Mouse (Mus musculus): Measurements from ENCODE around the gene Arhgef39.
"Not testable (repeated sequence)": the region's sequence is repeated elsewhere in the genome, so short reads cannot be mapped to it uniquely, and the experiment has no call there.

Gene Arhgef39

DNA sequence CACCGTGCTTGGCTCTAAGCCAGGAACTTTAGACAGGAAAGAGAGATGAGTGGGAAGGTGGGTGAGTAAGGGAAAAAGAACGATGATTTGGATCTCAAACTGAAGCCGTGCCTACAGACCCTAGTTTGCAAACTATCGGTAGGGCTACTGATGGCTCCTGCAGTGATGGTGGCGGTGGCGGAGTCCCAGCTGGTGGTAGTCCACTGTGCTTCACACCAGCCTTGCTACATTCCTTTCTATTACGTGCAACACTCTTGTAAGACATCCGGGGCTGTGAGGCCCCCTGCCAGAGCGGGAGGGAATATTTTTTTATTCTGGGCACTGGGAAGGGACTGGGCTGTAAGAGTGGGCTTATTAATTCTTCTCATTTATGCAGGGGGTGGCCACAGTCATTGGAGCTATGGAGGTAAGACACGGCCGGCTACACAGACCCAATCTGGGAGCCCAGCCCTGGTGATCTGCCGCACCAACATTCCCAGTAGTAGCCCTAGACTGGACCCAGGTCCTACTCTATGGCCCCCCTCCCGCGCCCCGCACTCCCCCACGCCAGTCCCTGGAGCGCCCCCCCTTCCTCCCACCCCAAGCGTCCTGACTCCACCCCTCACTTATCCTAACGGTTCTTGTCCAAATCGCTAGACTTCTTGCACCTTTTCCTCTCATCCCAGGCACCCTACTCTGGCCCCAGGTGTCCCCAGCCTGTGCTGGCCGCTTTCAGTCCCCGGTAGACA is 8.6 kb upstream of the Arhgef39 start:
- DNase-seq (ENCODE audit: low read depth, low spot score): no peak

DNA sequence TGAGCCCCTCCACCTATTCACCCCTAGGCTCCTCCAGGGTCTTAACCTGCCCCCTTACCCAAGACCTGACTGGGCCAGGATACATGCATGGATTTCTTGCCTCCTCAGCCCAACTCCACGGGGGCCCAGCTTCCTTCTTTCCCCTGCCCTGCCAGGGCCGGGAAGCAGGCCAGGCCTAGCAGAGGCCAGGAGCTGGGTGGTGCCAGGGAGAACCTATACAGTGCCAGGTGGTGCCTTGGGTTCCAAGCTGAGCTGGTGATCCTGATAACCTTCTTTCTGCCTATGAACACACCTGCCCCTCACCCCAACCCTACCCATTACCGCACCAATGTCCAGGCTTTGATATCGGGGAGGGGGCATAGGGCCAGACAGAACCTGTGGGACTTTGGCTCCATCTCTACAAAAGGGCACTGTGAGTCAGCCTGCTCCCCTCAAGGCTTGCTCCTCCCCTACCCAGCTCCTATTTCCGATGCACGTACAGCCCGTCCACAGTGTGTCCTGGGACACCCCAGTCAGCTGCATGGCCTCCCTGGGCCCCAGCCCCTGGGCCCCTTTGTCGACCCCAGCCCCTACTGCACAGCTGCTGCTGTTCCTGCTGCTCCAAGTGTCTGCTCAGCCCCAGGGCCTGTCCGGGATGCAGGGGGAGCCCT is 7.2 kb upstream of the Arhgef39 start, which contains the start of gene Car9:
TSS of gene Car9 (plus strand) at position 431 of the 650 bp plus-strand sequence.
- DNase-seq (ENCODE audit: low read depth, low spot score): no peak

DNA sequence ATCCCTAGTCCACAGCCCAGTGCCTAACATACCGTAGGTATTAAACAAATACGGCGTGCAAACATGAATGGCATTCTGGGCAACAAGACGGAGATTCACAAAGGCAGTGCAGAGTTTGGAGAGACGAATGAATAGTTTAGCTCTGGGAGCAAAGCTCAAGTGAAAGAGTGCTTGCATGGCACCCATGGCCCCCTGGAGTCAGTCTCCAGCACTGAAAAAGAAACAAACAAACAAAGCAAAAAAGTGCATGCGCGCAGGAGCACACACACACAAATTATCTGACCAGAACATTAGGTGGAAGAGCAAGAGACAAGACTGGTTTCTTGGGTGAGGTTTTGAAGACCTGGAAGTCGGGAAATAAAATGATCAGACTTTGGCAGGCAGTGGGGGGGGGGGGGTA is 6.6 kb upstream of the Arhgef39 start:
- DNase-seq (ENCODE audit: low read depth, low spot score): no peak

DNA sequence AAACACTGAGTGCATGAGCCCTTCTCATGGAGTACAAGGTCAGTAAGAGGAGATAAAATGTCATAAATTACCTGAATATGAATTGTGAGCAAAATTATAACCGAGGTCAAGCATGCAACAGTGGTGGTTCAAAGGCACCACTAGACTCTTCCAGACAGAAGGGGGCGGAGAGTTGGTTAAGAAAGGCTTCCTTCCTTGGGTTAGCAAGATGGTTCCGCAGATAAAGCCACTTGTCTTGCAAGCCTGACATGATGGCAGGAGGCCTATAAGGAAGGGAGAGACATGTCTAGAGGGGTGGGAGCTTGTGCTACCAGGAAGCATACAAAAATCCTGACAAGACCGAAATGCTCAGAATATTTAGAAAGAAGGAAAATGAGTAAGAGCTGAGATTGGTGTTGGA is 4.8 kb upstream of the Arhgef39 start:
- DNase-seq (ENCODE audit: low read depth, low spot score): no peak

DNA sequence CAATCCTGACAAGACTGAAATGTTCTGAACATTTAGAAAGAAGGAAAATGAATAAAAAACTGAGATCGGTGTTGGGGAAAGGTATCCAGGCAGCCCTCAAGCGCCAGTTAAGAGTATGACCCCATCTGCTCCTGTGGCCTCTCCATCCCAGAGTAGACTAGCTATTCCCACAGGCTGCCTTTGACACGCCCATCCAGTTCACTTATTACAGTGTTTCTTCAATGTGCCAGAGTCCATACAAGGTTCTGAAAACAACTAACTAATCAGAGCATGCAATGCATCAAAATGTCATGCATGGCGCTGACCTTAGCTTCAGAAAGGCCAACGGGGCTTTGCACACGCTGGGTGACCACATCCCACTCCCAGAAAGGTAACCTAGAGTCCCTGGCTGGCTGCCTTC is 4.0 kb upstream of the Arhgef39 start:
- no peak for DNase-seq (ENCODE audit: low read depth, low spot score)

DNA sequence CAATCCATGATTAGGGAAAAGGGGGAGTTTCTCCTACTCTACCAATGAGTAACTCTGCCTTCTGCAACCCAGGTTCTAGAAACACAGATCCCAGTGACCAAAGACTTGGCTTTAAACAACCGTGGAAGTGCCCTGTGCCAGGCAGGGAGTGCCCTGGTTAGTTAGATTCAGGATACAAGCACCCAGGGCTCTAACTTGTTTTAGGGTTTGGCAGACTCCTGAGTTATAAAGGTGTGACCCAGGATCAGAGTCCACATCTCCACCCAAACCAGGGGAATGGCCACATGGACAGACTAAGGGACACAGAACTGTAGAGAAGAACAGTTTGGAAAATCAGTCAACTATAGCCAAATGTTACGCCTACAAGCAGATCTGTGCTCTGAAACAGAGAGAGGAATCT is 3.5 kb upstream of the Arhgef39 start:
- no peak for DNase-seq (ENCODE audit: low read depth, low spot score)

DNA sequence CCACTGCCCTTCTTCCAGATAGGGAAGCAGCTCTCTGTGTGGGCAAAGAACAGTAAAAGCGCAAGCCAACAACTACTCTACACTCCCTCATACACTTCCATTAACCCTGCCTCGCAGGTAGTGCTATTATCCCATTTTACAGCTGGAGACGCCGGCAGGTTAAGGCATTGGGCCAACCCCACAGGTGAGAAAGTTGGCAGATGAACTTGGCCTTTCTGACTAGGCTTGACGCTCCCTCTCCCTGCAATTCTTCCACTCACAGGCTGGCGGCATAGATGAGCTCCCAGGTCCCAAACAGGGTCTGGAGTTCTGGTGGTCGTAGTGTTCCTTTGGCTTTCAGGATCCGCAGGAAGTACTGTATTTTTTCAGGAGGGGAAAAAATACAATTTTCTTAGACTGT is 512 bp downstream of the Arhgef39 start:
- no peak for DNase-seq (ENCODE audit: low read depth, low spot score)

DNA sequence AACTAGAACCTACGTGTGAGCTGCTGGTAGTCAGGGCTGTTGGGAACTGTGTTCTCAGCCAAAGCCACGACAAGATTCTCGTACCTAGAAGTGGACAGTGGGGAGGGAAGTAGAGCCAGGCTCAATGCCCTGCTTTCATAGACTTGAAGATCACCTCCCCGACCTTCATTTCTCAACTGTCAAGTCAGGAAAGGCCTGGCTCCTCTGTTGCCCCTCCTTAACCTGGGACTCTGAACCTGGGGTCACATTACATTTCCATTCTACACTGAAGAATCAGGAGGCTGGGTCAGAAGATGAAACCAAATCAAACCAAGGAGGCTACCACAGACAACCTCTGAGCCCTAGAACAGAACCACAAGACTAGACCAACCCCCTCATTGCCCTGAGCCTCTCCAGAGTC is 1.5 kb downstream of the Arhgef39 start:
- no peak for DNase-seq (ENCODE audit: low read depth, low spot score)

DNA sequence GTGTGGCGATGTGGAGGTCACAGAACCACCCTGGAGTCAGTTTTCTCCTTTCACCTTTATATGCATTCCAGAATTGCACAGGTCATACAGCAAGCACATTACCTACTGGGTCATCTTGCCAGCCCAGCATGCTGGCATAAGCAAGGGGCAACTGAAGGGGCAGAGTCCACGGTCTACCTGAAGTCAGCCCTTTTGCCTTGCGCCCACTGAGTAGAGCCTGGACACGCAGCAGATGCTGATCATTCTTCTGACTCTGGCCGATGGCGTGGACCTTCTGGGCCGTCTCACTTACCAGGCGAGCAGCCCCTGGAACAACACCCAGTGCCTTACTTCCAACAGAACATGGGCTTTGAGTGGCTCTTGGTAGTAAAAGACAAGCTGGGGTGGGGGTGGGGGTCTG is 2.1 kb downstream of the Arhgef39 start:
- DNase-seq (ENCODE audit: low read depth, low spot score): no peak

DNA sequence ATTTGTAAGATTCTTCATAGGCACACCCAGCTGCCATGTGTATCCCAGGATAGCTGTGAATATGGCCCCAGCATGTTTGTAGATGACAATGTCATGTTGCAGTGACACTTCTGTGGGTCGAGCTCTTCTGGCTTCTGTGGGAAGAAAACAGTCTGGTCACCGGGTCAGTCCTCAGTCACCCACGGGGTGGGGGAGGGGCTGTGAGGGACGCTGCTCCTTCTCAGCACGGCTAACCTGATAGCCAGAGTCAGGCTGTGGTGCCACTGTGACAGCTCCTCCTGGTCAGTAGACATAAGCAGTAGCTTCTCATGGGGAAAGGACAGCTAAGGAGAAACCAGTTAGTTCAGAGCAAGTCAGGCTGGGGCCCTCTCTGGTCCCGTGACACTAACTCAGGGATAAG is 2.9 kb downstream of the Arhgef39 start:
- no peak for DNase-seq (ENCODE audit: low read depth, low spot score)

DNA sequence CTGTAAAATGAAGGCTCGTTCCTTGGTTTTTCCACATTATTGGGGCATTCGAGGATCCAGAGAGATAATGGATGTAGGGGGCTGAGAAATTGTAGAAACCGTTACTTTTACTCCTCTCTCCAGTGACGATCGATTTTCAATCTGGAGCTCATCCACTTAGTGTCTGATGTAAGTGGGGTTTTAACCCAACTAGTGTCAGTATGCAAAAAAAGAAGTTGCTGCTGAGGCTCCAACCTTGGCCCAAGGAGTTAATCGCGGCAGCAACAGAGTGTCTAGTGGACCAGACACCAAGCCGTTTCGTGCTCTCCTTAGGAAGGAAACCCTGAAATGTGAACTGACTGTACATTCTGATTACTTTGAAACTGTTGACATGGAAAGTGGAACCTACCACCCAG is 5.7 kb downstream of the Arhgef39 start:
- no peak for DNase-seq (ENCODE audit: low read depth, low spot score)

DNA sequence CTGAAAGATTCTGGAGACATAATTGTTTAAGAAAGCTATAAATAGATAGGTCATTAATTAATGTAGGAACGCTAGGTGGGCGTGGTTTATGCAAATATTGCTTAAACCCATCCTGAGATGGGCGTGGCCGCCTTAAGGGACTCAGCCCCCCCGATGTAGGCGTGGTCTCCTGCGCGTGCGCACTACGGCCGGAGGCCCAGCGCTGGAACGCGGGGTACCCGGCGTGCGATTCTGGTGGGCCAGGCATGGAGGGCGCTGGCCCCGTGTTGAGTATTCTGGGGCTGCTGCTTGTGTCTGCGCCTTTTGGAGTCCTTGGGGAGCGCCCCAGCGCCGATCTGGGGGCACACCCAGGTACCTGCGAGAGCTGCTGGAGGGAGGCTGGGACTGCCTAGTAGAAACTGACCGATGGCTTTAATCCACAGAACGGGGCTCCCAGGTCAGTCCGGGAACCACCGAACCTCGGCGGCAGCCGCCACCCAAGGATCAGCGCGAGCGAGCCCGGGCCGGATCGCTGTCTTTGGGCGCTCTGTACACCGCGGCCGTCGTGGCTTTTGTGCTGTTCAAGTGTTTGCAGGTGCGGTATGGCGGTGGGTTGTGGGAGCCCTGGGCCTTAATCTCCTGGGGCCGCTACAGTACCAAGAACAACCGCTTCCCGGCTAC is 6.2 kb downstream of the Arhgef39 start:
- peak; percentile 95 for DNase-seq (ENCODE audit: low read depth, low spot score)

DNA sequence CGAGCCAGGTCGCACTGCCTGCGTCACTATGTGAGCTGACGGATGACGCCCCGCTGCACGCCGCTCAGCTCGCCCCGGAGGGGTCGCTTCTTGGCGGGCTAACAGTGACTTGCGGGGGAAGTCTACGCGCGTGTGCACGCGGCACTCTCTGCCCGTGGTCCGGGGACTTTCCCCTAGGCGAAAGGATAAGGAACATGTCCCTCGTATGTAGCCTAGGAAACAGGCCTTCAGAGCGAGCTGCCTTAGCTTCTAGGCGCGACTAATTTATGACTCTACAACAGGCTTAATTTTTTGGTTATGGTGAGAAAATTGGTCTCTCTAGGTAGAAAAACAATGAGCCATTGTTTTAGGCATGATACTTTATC is 6.7 kb downstream of the Arhgef39 start, which contains the start of gene Ccdc107:
TSS of gene Ccdc107 (plus strand) at position 80 of the 365 bp plus-strand sequence.
- peak; percentile 84 for DNase-seq (ENCODE audit: low read depth, low spot score)

DNA sequence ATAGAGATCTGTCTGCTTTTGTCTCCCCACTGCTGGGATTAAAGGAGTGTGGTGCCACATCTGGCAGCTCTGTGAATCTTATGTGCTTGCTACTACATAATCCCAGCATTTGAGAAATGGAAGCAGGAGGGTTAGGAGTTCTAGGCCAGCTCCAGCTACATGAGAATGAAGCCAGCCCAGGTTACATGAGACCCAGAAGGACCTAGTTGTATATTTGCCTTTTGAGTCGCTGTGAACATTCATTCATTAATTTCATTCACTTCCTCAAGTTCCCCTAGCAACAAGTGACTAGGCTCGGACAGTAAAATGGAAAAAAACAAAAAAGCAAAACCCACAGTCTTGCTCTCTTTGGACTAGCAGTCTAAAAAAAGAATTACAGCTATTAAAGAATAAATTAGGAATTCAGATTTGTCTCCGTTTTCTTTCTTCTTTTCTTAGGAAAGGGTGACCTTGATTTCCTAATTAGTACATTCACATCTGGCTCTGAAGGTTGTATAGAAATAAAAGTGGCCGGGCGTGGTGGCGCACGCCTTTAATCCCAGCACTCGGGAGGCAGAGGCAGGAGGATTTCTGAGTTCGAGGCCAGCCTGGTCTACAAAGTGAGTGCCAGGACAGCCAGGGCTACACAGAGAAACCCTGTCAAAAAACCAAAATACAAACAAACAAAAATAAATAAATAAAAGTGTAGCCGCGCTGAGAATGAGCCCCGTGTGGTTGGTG is 7.2 kb downstream of the Arhgef39 start:
- no peak for DNase-seq (ENCODE audit: low read depth, low spot score)

DNA sequence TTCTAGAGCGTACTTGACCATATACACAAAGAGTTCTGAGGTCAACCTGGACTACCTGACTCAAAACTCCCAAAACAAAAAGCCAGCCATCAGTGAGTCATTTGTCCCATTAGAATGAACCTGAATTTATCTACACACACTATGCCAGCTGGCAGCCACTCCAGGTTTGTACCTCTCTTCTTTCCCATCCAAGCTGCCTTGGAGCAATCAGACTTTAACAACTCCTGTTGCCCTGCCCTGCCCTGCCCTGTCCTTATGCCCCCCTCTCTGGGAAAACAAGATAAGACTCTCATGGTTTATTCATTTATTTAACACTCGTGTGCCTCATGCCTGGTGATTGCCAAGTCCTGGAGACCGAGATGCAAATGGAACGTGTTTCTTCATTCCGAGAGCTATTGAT is 8.7 kb downstream of the Arhgef39 start:
- no peak for DNase-seq (ENCODE audit: low read depth, low spot score)

DNA sequence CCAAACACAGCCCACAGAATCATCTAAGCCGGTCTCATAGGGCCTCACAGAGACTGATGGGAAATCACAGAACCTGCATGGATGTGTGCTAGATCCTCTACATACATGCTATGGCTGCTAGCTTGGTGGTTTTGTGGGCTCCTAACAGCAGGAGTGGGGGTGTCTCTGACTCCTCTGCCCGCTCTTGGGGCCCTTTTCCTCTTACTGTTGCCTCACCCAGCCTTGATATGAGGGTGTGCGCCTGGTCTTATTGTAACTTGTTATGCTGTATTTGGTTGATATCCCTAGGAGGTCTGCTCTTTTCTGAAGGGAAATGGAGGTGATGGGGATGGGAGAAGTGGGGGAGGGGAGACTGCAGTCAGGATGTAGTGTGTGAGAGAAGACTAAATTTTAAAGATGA is 9.9 kb downstream of the Arhgef39 start:
- DNase-seq (ENCODE audit: low read depth, low spot score): no peak

DNA sequence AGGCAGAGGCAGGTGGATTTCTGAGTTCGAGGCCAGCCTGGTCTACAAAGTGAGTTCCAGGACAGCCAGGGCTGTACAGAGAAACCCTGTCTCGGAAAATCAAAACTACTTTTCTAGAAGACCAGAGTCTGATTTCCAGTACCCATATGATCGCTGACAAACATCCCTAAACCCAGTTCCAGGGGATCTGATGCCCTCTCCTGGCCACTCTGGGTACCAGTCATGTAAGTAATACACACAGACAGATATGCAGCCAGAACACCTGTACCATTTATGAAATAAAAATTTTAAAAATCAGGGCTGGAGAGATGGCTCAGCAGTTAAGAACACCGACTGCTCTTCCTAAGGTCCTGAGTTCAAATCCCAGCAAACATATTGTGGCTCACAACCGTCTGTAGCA is 13.8 kb downstream of the Arhgef39 start:
- DNase-seq (ENCODE audit: low read depth, low spot score): not testable (repeated sequence)

DNA sequence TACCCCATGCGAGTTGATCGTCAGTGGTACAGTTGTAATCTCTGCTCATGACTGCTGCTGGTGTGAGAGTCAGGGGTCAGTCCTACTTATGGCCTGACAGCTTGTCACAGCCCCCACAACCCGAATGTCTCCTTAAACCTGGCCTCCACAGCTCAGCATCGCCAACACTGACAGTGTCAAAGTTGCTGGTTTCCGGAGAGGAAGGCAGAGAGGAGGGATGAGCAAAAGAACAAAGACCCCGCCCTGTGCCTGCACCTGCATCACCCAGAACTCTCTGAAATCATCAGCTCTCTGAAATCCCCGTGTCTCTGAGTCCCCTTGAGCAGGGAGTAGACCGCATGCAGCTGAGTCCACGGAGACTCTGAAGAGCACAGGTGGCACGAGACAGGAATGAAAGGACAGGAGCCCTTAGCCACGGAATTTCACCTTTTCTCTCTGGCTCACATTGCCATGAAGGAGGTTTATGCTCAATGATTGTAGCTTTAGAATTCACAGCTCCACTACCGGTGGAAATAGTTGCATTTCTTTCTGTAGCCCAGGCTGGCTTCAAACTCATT is 15.9 kb downstream of the Arhgef39 start, which contains the start of gene Sit1:
TSS of gene Sit1 (minus strand) at position 200 of the 557 bp plus-strand sequence.
- DNase-seq (ENCODE audit: low read depth, low spot score): no peak

DNA sequence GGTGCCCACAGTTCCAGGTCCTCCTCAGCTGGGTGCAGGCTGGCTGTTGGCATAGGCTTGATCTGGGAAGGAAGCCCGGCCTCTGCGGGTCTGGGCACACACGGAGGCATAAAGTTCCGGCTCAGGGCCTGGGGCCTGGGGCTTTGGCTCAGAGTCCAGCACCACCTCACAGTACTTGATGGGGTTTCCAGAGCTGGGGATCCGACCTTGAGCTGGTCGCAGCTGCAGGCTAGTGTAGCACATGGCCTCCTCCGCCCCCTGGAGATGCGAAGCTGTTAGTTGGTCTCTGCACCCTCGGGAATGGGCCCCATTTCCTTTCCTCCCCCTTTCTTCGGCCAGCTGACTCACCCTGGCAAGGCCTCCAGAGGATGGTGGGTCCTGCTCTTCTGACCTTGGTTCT is 16.9 kb downstream of the Arhgef39 start:
- DNase-seq (ENCODE audit: low read depth, low spot score): no peak

DNA sequence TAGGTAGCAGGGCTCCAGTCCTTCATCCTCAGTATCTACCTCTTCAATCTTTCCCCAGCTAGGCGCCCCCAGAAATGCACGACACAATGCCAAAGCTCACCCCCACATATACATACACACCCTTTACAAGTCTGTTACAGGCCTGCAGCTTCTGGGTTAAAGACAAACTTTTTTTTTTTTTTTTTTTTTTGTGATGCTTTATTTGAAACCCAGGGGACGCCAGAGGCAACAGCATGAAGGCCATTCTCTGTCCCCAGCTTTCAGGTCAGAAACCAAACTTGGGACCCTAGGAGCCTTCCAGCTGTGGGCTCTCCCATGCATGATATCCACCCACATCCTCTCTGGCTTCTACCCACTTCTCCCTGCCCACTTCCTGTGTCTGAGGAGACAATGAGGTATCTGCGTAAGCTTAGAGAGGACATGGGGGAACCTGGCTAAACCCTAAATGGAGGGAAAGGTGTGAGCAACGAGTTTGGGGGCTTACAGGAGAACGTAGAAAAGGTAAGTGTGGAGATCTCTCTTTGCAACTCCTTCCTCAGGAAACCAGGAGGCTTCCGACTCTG is 17.5 kb downstream of the Arhgef39 start:
- DNase-seq (ENCODE audit: low read depth, low spot score): no peak

DNA sequence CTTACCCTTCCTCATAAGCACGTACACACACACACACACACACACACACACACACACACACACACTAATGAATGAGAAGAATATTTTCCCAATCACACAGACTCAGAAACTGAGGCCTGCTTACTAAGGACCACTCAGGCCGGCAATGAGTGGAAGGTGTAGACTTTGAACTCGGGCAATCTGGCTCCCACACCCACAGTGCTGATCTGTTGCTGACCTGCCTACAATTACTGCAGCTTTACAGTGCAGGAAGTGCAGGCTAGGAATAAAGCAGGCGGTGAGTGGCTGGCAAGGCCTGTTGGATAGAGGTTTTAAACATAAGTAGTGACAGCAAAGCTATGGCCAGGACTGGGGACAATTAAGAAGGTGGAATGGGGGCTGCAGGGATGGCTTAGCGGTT is 18.5 kb downstream of the Arhgef39 start:
- no peak for DNase-seq (ENCODE audit: low read depth, low spot score)

Measured in c-Kit-negative CD71-positive TER-119-positive erythroid progenitor cells, embryonic 14.5 days (primary cell).